Mouse (Mus musculus) embryo, embryonic 9.5 days (tissue): Measurements from ENCODE around the gene Madcam1.

Source experiments
- DNase-seq: peaks from one replicate; pipeline ENCODE4 v3.0.0-alpha.2; 2017; ENCODE audit errors: extremely low spot score

The Madcam1 gene

DNA sequence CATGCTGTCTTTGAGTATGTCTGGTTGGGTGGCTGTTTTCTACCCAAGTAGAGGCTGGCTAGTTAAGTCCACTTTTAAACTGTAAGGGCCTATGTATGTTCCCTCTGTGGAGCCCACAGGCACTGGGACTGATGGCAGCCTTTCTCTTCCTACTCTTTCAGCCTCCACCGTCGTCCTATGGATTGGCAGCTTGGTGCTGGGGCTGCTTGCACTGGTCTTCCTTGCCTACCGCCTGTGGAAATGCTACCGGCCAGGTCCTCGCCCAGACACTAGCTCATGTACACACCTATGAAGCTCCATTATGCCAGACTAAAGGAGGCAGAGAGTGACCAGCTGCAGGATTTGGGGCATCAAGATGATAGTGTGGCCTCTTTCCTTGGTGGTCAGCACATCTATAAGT, 3.7 kb downstream of the Madcam1 start:
- no peak for DNase-seq

- peak; percentile 97 for DNase-seq
These were observed 4.6 kb downstream of the Madcam1 start, which contains the start of gene Tpgs1 for GRCm38 (mm10) chr10:79668771-79669575. Gene Tpgs1 (plus strand): TSS chr10:79669369.

- peak; percentile 87 for DNase-seq
These were observed 5.3 kb downstream of the Madcam1 start for GRCm38 (mm10) chr10:79669576-79670057.

GRCm38 (mm10) chr10:79670071-79670888, 5.9 kb downstream of the Madcam1 start:
- no peak for DNase-seq

- DNase-seq, result no peak
These were observed 7.2 kb downstream of the Madcam1 start for GRCm38 (mm10) chr10:79671396-79672087.

- DNase-seq, result no peak
These were observed 7.7 kb downstream of the Madcam1 start for GRCm38 (mm10) chr10:79672088-79672455.

GRCm38 (mm10) chr10:79673054-79673453, 8.7 kb downstream of the Madcam1 start:
- DNase-seq, result no peak

DNA sequence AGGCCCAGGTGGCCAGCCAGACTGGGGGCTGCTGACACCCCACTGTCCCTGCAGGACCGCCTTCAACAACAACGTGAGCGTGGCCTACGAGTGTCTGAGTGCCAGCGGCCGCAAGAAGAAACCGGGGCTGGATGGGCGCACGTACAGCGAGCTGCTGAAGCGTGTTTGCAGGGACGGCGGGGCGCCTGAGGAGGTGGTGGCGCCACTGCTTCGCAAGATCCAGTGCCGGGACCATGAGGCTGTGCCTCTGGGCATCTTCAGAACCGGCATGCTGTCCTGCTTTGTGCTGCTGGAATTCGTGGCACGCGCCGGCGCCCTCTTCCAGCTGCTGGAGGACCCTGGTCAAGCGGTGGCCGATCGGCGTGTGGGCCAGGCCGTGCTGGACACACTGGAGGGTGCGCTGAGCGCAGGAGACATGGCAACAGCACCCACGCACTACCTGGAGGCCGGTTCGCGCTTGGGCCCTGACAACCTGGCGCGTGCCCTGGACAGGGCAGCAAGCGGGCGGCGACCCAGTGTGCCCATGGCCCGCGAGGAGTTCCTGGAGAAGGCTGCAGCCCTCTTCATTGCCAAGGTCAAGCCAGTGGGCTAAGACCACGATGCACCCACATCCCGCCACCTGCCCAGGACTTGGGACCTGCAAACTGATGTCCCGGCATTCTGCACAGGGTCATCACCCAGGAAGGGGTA, 11.1 kb downstream of the Madcam1 start:
- no peak for DNase-seq

DNA sequence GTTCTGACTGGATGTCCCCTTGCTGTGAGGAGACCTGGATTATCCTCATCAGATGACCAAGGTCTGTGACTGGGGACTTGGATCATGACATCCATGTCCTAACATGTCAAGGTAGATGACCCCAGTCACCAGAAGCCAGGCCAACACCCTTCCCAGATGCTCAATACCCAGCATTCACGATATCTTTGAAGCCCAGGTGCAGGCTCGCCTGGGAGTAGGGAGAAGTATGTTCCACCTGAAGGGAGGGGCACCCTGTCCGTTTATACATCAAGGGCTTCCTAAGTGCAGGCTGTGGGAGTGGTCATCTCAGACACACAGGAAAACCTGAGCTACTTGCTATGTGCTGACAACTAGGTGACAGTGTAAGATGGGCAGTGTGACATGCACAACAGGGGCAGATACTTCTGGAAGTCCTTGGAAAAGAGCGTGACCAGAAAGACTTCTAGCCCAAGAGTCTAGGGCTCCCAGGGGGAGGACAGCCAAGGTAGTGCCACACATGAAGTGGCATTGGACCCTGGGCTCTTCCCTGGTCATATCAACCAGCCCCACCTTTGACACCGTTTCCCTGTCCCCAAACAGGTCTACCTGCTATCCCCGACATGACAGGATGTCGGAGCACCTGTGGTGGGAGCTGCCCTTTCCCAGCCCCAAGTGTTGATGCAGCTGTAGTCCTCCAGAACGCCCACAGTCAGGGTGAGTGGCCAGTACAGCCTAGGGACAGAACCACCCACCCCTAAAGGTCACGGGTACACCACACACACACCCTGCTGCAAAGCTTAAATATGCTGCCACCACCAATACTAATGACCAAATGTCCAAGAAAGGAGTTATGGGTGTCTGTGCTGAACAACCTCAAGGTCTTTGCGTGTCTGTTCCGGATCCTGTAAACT, 16.5 kb downstream of the Madcam1 start:
- no peak for DNase-seq

DNA sequence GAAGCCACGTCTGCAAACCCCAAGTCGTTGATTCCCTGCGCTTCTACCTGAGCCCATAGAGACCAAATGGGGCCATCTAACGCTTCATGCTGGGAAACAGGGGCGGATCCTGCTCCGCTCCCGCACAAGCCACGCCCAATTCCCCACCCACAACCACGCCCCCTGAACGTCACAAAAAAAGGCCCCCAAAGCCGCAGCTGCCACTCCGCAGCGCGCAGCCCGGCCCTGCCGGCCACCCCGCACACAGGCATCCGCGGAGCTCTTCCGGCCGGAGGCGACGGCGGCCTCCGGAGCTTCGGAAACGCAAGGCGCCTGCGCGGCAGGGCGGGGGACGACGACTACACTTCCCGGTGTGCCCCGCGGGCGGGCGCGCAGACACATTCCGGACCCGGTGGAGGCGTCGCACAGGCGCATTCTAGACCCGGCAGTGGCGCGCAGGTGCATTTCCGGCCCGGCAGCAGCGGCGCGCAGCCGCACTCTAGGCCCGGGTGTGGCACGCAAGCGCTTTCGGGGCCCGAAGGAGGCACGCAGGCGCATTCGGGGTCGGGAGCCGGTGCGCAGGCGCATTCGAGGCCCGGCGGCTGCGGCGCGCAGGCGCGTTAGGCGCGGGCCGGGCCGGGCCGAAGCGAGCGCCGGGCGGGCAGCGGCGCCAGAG, 17.4 kb downstream of the Madcam1 start, which contains the start of gene Cdc34:
Cdc34 (plus strand) TSS at position 605 of the 655 bp plus-strand sequence.
- peak; percentile 99 for DNase-seq

DNA sequence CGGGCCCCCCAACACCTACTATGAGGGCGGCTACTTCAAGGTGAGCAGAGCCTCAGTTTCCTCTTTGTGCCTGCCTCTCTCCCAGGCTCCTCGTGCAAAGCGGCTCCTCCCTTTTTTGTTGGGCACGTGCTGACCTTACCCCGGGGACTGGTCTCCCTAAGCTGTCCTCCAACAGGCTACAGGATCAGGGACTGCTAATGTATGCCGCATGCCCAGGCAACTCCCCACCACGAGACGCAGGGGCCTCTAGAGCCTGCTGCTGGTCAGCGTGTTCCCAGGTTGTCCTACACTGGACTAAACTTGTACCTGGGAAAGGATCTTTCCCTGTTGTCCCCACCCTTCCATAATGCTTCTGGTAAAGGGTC, 18.2 kb downstream of the Madcam1 start:
- peak; percentile 56 for DNase-seq

GRCm38 (mm10) chr10:79682916-79683582, 18.7 kb downstream of the Madcam1 start:
- peak; percentile 64 for DNase-seq

DNA sequence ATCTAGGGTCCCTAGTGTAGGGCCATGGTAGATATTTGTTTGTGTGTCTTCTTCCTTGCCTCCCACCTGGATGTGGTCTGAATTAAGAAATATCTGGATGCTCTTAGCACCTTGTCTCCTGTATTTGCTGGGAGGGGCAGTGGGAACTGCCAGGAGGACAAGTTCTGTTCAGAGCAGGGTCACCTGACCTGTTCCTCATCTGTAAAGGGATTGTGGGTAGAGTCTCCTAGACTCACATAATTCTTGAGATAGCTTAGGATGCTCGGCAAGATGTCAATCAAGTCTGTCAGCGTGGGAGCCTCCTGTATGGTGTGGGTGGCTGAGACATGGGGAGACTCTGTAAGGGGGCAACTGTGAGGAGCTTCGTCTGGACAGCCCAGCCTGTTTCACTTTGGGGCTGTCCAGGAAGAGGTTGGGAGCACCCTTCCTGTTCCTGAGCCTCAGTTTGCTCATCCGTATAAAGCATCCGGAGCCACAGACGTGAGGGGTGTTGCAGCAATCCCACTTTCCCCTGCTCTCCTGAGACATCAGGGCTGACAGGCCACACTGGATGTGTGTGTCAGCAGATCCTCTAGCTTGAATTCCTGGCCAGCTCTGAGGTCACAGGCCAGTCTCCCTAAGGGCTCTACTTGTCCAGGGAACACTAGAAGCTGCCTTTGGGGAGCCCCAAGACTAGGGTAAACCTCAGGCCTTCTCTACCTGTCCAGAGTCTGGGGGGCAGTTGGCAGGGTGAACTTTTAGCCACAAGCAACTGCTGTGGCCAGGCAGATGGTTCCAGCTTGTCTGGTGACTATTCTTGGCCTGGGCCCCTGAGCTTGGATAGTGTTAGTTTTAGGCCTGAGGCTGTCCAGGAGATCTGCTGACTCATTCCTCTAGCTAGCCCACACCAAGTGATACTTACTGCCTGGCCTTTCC, 19.6 kb downstream of the Madcam1 start:
- no peak for DNase-seq

DNA sequence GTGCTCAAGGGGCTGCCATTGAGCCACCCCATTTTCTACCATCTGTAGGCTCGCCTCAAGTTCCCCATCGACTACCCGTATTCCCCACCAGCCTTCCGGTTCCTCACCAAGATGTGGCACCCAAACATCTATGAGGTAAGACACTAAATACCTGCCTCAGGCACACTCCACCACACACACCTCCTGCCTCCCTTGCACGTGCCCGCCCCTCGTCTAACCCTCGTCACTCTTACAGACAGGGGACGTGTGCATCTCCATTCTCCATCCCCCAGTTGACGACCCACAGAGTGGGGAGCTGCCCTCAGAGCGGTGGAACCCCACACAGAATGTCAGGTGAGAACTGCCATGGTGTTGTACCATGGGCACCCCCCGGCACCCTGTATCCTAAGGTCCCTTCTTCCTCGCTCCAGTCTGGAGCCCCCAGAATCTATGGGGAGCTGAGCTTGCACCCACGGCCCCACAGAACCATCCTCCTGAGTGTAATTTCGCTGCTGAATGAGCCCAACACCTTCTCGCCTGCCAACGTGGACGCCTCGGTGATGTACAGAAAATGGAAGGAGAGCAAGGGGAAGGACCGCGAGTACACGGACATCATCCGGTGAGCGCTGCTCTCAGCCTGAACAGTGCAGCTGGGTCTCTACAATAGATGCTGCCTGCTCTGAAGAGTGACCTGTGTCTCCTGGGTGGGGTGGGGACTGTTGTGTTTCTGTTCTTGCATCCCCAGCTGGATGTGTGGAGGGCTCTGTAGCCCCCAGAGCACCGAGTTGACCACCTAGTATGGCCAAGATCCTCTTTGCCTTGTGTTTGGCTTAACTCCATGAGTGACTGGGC, 20.6 kb downstream of the Madcam1 start:
- DNase-seq, result no peak

- no peak for DNase-seq
These were observed 21.9 kb downstream of the Madcam1 start for GRCm38 (mm10) chr10:79686219-79686618.

DNA sequence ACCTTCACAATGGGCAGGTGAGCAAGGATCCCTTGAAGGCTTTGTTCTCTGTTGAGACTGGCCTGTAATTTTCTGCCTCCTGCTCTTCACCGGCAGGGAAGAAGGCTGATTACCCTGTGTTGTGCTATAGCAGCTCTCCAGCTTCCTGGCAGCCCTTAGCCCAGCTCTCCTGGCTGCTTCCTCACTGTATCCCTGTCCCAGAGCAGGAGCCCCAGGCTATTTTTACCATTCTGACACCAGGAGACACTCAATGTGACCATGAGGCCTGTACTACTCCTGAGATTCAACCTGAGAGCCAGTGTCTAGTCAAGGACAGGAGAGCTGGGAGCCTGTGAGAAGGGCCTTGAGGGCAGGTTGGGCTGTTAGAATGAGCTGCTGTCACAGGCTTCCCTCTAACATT, 22.3 kb downstream of the Madcam1 start:
- DNase-seq, result no peak

- no peak for DNase-seq
These were observed 23.2 kb downstream of the Madcam1 start for GRCm38 (mm10) chr10:79687513-79687912.
